Mouse (Mus musculus) MEL (cell line): Measurements from ENCODE around the gene Sds.

Source experiments
- CTCF ChIP-seq, 3 experiments: IDR thresholded peaks in 2 of 3; conservative IDR thresholded peaks in 1 of 3; 2 replicates each; pipeline ENCODE4 v1.5.1; 2011 to 2012; ENCODE audit warnings: low read length in 3 of 3, low read depth in 2 of 3, mild to moderate bottlenecking in 2 of 3, improper control_type of control experiment in 1 of 3, inconsistent platforms in 1 of 3, mixed read lengths in 1 of 3, moderate library complexity in 1 of 3; ENCODE audit not compliant: control insufficient read depth in 1 of 3, insufficient read depth in 1 of 3, poor library complexity in 1 of 3, severe bottlenecking in 1 of 3
- MAZ ChIP-seq: IDR thresholded peaks from 2 replicates; pipeline ENCODE4 v1.6.1; 2012; ENCODE audit warnings: low read depth, mild to moderate bottlenecking, inconsistent platforms, low read length, improper control_type of control experiment
- POLR2A ChIP-seq, 2 experiments: IDR thresholded peaks; 2 replicates each; pipeline ENCODE4 v1.6.1; 2011 to 2012; ENCODE audit warnings: low read length in 2 of 2, mild to moderate bottlenecking in 2 of 2, control low read depth in 1 of 2, improper control_type of control experiment in 1 of 2, low read depth in 1 of 2, moderate library complexity in 1 of 2; ENCODE audit not compliant: control insufficient read depth in 1 of 2, insufficient read depth in 1 of 2, poor library complexity in 1 of 2
- SMC3 ChIP-seq: IDR thresholded peaks from 2 replicates; pipeline ENCODE4 v1.6.1; 2011; ENCODE audit warnings: low read depth, low read length, improper control_type of control experiment
- UBTF ChIP-seq: IDR thresholded peaks from 2 replicates; pipeline ENCODE4 v1.6.1; 2012; ENCODE audit warnings: low read depth, mild to moderate bottlenecking, inconsistent platforms, low read length, improper control_type of control experiment, moderate library complexity, borderline replicate concordance; ENCODE audit not compliant: insufficient read depth
- ZNF384 ChIP-seq: IDR thresholded peaks from 2 replicates; pipeline ENCODE4 v1.6.1; 2012; ENCODE audit warnings: low read depth, mild to moderate bottlenecking, inconsistent platforms, low read length, improper control_type of control experiment

DNA sequence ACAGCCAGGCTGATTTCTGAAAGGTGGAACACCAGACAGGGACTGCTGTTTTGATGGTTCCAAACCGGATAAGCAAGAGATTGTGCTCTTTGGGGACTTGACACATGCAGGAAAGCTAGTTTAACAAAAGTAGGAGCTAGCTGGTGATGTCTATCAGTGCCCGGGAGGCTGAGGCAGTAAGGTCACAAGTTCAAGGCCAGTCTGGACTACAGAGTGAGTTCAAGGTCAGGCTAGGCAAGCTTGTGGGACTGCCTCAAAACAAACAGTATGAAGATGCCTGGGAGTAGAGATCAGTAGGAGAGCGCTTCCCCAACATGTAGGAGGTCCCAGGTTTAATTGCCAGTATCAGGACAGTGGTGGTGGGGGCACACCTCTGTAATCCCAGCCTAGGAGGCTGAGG, 20.7 kb downstream of the Sds start:
- TF ChIP-seq POLR2A (IDR thresholded peaks at IDR 0.05; ENCODE audit: control insufficient read depth in 1 of 2, insufficient read depth in 1 of 2, low read depth in 1 of 2, low read length in 2 of 2, poor library complexity in 1 of 2) (no peak), CTCF (IDR thresholded peaks at IDR 0.05 in 2 of 3, conservative IDR thresholded peaks at IDR 0.05 in 1 of 3; ENCODE audit: control insufficient read depth in 1 of 3, insufficient read depth in 1 of 3, low read depth in 2 of 3, low read length in 3 of 3, poor library complexity in 1 of 3, severe bottlenecking in 1 of 3) (no peak), SMC3 (no peak), MAZ (no peak), ZNF384 (no peak), UBTF (no peak)
